Mouse (Mus musculus): ENCODE results near the gene Gm10638. TPM values are rescaled to one million over a fixed set of nuclear protein-coding genes. Genes with fewer than 3 reads are reported as not detected.

Gm10638 gene
- 1 to 10 TPM; 1.7 to 2.3 TPM for polyA plus RNA-seq (2017; shearing (Covaris generic))

DNA sequence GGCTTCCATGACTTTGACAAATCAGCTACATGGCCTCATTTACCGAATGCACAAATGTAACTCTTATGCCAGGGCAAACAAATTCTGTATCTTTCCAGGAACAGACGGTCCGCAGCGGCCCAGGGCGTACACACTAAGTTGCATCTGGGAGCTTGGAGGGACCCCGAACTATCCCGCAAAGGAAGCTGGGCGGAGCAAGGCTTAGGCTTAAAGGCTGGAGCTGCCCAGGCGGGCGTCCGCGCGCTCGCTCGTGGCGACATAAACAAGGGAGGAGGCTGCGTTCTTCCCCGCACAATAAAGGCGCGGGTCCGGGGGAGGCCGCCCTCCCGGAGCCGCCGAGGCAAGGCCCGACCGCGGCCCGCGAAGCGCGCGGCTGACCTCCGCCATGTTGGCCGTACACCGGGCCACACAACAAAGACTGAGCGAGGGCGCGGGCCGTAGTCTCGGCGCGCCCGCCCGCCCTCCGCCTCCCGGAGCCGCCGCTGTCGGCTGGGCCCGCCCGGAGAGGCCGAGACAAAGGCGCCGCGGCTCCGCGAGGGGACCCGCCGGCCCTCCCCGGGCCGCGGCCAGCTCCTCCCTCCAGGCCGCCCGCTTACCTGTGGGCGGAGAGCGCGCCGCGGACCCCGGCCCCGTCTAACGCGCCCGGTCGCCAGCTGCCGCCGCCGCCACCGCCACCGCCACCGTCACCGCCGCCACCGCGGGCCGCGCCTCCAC lies at the start of gene Gm10638, which contains the start of gene Siah1a:
Gene Gm10638 (plus strand): TSS at position 479 of the 714 bp plus-strand sequence.
Gene Siah1a (minus strand): TSS at position 714 of the 714 bp plus-strand sequence.

Other genes with a start within 250 kb of the Gm10638 start
- gene Abcc12, start 165.0 kb upstream of the Gm10638 start, polyA plus RNA-seq (2017; shearing (Covaris generic)): under 1 TPM; 0.04 to 0.36 TPM
- gene Lonp2, start 121.7 kb upstream of the Gm10638 start, polyA plus RNA-seq (2017; shearing (Covaris generic)): 100 to 1,000 TPM; 115 to 136 TPM
- 10 to 100 TPM; 28.2 to 42.3 TPM for gene Siah1a, start 235 bp downstream of the Gm10638 start, polyA plus RNA-seq (2017; shearing (Covaris generic))
- 10 to 100 TPM in 1 of 2 experiments, 1 to 10 TPM in 1; 7.1 to 17.9 TPM for gene N4bp1, start 139.6 kb downstream of the Gm10638 start, polyA plus RNA-seq (2017; shearing (Covaris generic))

Measured in inflammation-experienced regulatory T-cells (primary cell).